Mouse (Mus musculus): Measurements from ENCODE around the gene C1qtnf6.

The C1qtnf6 gene

GRCm38 (mm10) chr15:78479470-78479869 is 51.7 kb downstream of the C1qtnf6 start:
- no peak for DNase-seq

GRCm38 (mm10) chr15:78478073-78478472 is 53.1 kb downstream of the C1qtnf6 start:
- DNase-seq = no peak

GRCm38 (mm10) chr15:78476878-78477277 is 54.3 kb downstream of the C1qtnf6 start:
- no peak for DNase-seq

- DNase-seq = no peak
These were observed 55.6 kb downstream of the C1qtnf6 start for GRCm38 (mm10) chr15:78475604-78476031.

- no peak for DNase-seq
These were observed 57.8 kb downstream of the C1qtnf6 start for GRCm38 (mm10) chr15:78473442-78473841.

Data from kidney, adult 18-20 months (tissue).